Mouse (Mus musculus): ENCODE results near the gene Syvn1. TPM values are rescaled to one million over a fixed set of nuclear protein-coding genes. Genes with fewer than 3 reads are reported as not detected.
"Not testable (repeated sequence)": the region's sequence is repeated elsewhere in the genome, so short reads cannot be mapped to it uniquely, and the experiment has no call there.

Gene Syvn1
- total and polyA plus RNA-seq, 3 experiments = 16.5 to 106 (median 26.8) TPM

DNA sequence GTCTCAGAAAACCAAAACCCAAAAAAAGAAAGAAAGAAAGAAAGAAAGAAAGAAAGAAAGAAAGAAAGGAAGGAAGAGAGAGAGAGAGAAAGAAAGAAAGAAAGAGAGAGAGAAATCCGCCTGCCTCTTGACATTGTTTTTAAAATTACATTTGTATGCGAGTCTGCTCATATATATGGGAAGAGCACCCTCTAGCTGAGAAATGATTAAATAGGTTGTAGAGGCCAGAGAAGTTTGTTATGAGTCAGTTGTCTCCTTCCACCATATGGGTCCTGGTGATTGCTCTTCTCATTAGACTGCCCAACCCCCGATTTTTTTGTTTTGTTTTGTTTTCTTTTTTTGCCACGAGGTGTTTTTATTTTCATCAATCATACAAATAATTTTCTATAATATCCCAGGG lies 2.3 kb upstream of the Syvn1 start:
- Histone ChIP-seq H3K9ac (ENCODE audit: insufficient read depth, low read depth) (0 out of 2 replicates have a peak overlapping the region, but pooled peaks have one; percentile 3), H3K79me2 (replicated peaks; ENCODE audit: control insufficient read depth, extremely low read depth, insufficient read depth, poor library complexity, severe bottlenecking) (peaks cover 22% of the 10 kb centered on the region), H3K4me1 (ENCODE audit: control insufficient read depth in 1 of 2, insufficient read depth in 2 of 2) (peaks cover 14 to 37% of the 10 kb centered on the region in 2 experiments), H3K36me3 (replicated peaks in 1 of 2; ENCODE audit: control insufficient read depth in 1 of 2, insufficient read depth in 1 of 2, low read length in 1 of 2) (peaks cover 8 to 11% of the 10 kb centered on the region in 2 experiments), H3K4me2 (ENCODE audit: insufficient read depth, low read depth, poor library complexity, severe bottlenecking) (peak overlapping the region; percentile 38; the same call in 1 of the 2 replicates)
- dilution Hi-C loops (cut with MboI; ENCODE audit: extremely low pct_ligation_motif_present, extremely low pct_unique_long_range_greater_than_20kb, low sequenced_read_pairs); H3K27me3 ChIP-seq (replicated peaks); in situ Hi-C loops (cut with MboI; ENCODE audit: low pct_ligation_motif_present, low pct_unique_long_range_greater_than_20kb, low sequenced_read_pairs); H3K9me3 ChIP-seq (replicated peaks; ENCODE audit: low read length); H3K27ac ChIP-seq (ENCODE audit: insufficient read depth, low read depth); H3K4me3 ChIP-seq (replicated peaks in 1 of 3; ENCODE audit: low read depth in 2 of 3, low read length in 2 of 3, poor library complexity in 1 of 3): not testable (repeated sequence)
- peak; percentile 68 for DNase-seq (ENCODE audit: extremely low read depth)
- TF ChIP-seq MYC (IDR thresholded peaks at IDR 0.05; ENCODE audit: low read depth, low read length) (peak; percentile 61), TBP (conservative IDR thresholded peaks at IDR 0.05; ENCODE audit: low read depth, low read length) (0 out of 2 replicates have a peak, but pooled peaks have one; percentile 37), JUND (conservative IDR thresholded peaks at IDR 0.05; ENCODE audit: low read depth, low read length) (peak; percentile 76), IRF4 (IDR thresholded peaks at IDR 0.05; ENCODE audit: low read depth, low read length) (peak; percentile 75; the same call in 1 of the 2 replicates), CTCF (conservative IDR thresholded peaks at IDR 0.05 in 1 of 2, IDR thresholded peaks at IDR 0.05 in 1 of 2; ENCODE audit: low read depth in 2 of 2, low read length in 2 of 2) (peak in 1 of 2 experiments; percentile 76; a peak in 3 of 4 replicates), SIN3A (IDR thresholded peaks at IDR 0.05; ENCODE audit: low read length) (peak; percentile 55), JUN (IDR thresholded peaks at IDR 0.05; ENCODE audit: insufficient read depth, low read depth, low read length) (peak; percentile 40; the same call in 1 of the 2 replicates), RAD21 (IDR thresholded peaks at IDR 0.05; ENCODE audit: low read depth, low read length) (peak; percentile 78), SMC3 (IDR thresholded peaks at IDR 0.05; ENCODE audit: low read depth, low read length) (peak; percentile 60)

DNA sequence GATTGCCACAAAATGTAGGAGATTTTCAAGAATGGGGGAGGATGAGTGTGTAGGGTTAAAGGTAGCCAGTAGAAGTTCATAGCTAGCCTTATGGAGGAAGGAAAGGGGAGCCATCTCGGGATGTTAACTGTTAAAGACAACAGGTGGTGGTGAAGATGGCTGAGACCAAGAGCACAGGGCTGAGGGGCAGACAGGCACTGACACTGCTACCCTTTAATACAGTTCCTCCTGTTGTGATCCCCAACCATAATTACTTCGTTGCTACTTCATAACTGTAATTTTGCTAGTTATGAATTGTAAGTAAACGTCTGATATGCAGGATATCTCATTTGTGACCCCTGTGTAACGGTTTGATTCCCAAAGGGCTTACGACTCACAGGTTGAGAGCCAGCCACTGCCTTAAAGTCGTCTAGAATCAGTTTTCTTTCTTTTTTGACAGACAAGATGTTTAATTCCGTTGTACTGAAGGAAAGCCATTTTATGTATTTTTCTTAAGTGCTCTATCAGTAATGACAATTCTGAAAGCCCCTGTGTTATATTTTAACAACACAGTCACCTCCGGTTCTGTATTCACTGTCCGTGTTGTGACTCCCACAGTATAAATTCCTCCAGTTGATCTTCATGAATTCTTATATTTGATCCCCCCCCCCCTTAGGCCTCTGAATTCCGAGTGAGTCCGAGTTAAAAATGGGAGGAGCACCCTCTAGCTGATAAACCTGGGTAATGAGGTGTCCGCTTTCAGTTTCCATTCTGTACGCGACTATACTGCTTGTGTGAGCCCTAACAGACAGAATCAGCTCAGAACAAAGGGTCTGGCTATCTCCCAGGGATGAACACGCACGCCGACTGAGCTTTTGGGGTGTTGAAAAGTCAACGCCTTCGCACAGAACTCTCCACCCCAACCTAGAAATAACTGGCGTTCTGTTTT lies 746 bp upstream of the Syvn1 start:
- peaks cover 29 to 52% of the 10 kb centered on the region in 2 experiments for H3K4me1 ChIP-seq (ENCODE audit: control insufficient read depth in 1 of 2, insufficient read depth in 2 of 2)
- peak overlapping the region; percentile 82 to 99 (median 98) for H3K4me3 ChIP-seq (replicated peaks in 1 of 3; ENCODE audit: low read depth in 2 of 3, low read length in 2 of 3, poor library complexity in 1 of 3)
- peak overlapping the region; percentile 99 for H3K27ac ChIP-seq (ENCODE audit: insufficient read depth, low read depth)
- TF ChIP-seq SMC3 (IDR thresholded peaks at IDR 0.05; ENCODE audit: low read depth, low read length) = no peak
- no peak for TF ChIP-seq GABPA (IDR thresholded peaks at IDR 0.05; ENCODE audit: insufficient replicate concordance, low read depth, low read length)
- TF ChIP-seq KAT2A (IDR thresholded peaks at IDR 0.05; ENCODE audit: insufficient replicate concordance, low read length) = no peak
- peak; percentile 57 for TF ChIP-seq TBP (conservative IDR thresholded peaks at IDR 0.05; ENCODE audit: low read depth, low read length)
- TF ChIP-seq IRF4 (IDR thresholded peaks at IDR 0.05; ENCODE audit: low read depth, low read length) = peak; percentile 53; the same call in 1 of the 2 replicates
- peak in 1 of 2 experiments; percentile 34; a peak in 2 of 4 replicates for TF ChIP-seq CTCF (conservative IDR thresholded peaks at IDR 0.05 in 1 of 2, IDR thresholded peaks at IDR 0.05 in 1 of 2; ENCODE audit: low read depth in 2 of 2, low read length in 2 of 2)
- peak overlapping the region; percentile 97 for H3K9ac ChIP-seq (ENCODE audit: insufficient read depth, low read depth)
- peak; percentile 65 for DNase-seq (ENCODE audit: extremely low read depth)
- H3K4me2 ChIP-seq (ENCODE audit: insufficient read depth, low read depth, poor library complexity, severe bottlenecking) = peak overlapping the region; percentile 59
- no peaks in the 10 kb centered on the region for H3K27me3 ChIP-seq (replicated peaks)
- H3K79me2 ChIP-seq (replicated peaks; ENCODE audit: control insufficient read depth, extremely low read depth, insufficient read depth, poor library complexity, severe bottlenecking) = peaks cover 36% of the 10 kb centered on the region
- H3K36me3 ChIP-seq (replicated peaks in 1 of 2; ENCODE audit: control insufficient read depth in 1 of 2, insufficient read depth in 1 of 2, low read length in 1 of 2) = peaks cover 23 to 26% of the 10 kb centered on the region in 2 experiments
- dilution Hi-C loops (cut with MboI; ENCODE audit: extremely low pct_ligation_motif_present, extremely low pct_unique_long_range_greater_than_20kb, low sequenced_read_pairs) (no loop called here), in situ Hi-C loops (cut with MboI; ENCODE audit: low pct_ligation_motif_present, low pct_unique_long_range_greater_than_20kb, low sequenced_read_pairs) (no loop called here)
- H3K9me3 ChIP-seq (replicated peaks; ENCODE audit: low read length) = no peaks in the 10 kb centered on the region
